ENCODE assay signal across 9 mouse cellular contexts in genomic region chr8:92133484-92134406, GRCm38 (mm10).
DNase-seq lines count a peak whose midpoint lies in the region; ATAC-seq and TF ChIP-seq lines count a peak whose summit lies in the region.
"Had no signal": no experiment of that assay in that cellular context is flagged by ENCODE, and none has a peak within 500 bp of the region (broad histone marks: within the 10 kb centered on the region; RNA-seq: fewer than 3 reads in every experiment).

No protein-coding gene starts in this region.

- no peak overlapping the region; the same call in 1 of the 2 replicates for H3K9ac ChIP-seq in forebrain, embryonic 12.5 days
- H3K9ac ChIP-seq in neural tube, embryonic 15.5 days (replicated peaks) = no peak overlapping the region
- H3K9ac ChIP-seq in intestine, postnatal 0 days (ENCODE audit: low read depth, low read length) = no peak overlapping the region
- H3K9ac ChIP-seq: limb, embryonic 12.5 days had no signal

- intact Hi-C loops in heart, postnatal 25 days (cut with DNase I) = loop anchor here (10.0 kb wide), 1 partner anchor 609 kb away; no protein-coding TSS in a partner anchor

- H3K27me3 ChIP-seq in forebrain, embryonic 12.5 days = peaks cover 84% of the 10 kb centered on the region
- H3K27me3 ChIP-seq in neural tube, embryonic 15.5 days (replicated peaks) = peaks cover 24% of the 10 kb centered on the region
- no peaks in the 10 kb centered on the region for H3K27me3 ChIP-seq in intestine, postnatal 0 days (replicated peaks; ENCODE audit: control insufficient read depth, insufficient read depth, low read length)

- DNase-seq in heart, adult 11 months = peak; percentile 54
- no peak for DNase-seq in heart, postnatal 25 days (ENCODE audit: low spot score)
- DNase-seq in layer of hippocampus, postnatal 10 days (ENCODE audit: low spot score in 2 of 2) = peak; percentile 38 to 57

- 2% methylated on average over 24 of the region's 24 CpGs for WGBS in forebrain, embryonic 12.5 days
- WGBS in neural tube, embryonic 15.5 days = 9% methylated on average over 24 of the region's 24 CpGs
- 43% methylated on average over 24 of the region's 24 CpGs for WGBS in intestine, postnatal 0 days

- peak overlapping the region; percentile 77 for H3K27ac ChIP-seq in forebrain, embryonic 12.5 days
- H3K27ac ChIP-seq in neural tube, embryonic 15.5 days (replicated peaks) = peak overlapping the region; percentile 60
- H3K27ac ChIP-seq in intestine, postnatal 0 days (ENCODE audit: low read depth, low read length) = no peak overlapping the region
- H3K27ac ChIP-seq: limb, embryonic 12.5 days had no signal

- H3K4me3 ChIP-seq in forebrain, embryonic 12.5 days (replicated peaks) = 0 out of 2 replicates have a peak overlapping the region, but pooled peaks have one; percentile 3
- no peak overlapping the region for H3K4me3 ChIP-seq in neural tube, embryonic 15.5 days (replicated peaks)
- H3K4me3 ChIP-seq in intestine, postnatal 0 days (ENCODE audit: low read depth, low read length) = no peak overlapping the region
- H3K4me3 ChIP-seq: limb, embryonic 12.5 days had no signal

- peak; percentile 87 for ATAC-seq in forebrain, embryonic 12.5 days (ENCODE audit: low FRiP score)
- peak; percentile 83 for ATAC-seq in neural tube, embryonic 15.5 days (ENCODE audit: low FRiP score)
- ATAC-seq in activated CD4-positive, CD25-positive, alpha-beta regulatory T cell, adult 4 months = no peak
- no peak for ATAC-seq in monocyte, adult 5-6 weeks (replicated peaks; ENCODE audit: insufficient number of reproducible peaks, low FRiP score, low TSS enrichment, poor library complexity, severe bottlenecking)
- no peak for ATAC-seq in intestine, postnatal 0 days

- H3K9me3 ChIP-seq in forebrain, embryonic 12.5 days = no peaks in the 10 kb centered on the region
- H3K9me3 ChIP-seq in neural tube, embryonic 15.5 days (replicated peaks) = no peaks in the 10 kb centered on the region
- H3K9me3 ChIP-seq in intestine, postnatal 0 days (ENCODE audit: control insufficient read depth) = no peaks in the 10 kb centered on the region
- H3K9me3 ChIP-seq: limb, embryonic 12.5 days had no signal

- H3K36me3 ChIP-seq in forebrain, embryonic 12.5 days (replicated peaks) = no peaks in the 10 kb centered on the region
- no peaks in the 10 kb centered on the region for H3K36me3 ChIP-seq in neural tube, embryonic 15.5 days
- H3K36me3 ChIP-seq in intestine, postnatal 0 days (ENCODE audit: control insufficient read depth, insufficient read depth) = no peaks in the 10 kb centered on the region
- H3K36me3 ChIP-seq: limb, embryonic 12.5 days had no signal

- peaks cover 54% of the 10 kb centered on the region for H3K4me1 ChIP-seq in forebrain, embryonic 12.5 days
- peaks cover 32% of the 10 kb centered on the region for H3K4me1 ChIP-seq in neural tube, embryonic 15.5 days
- no peaks in the 10 kb centered on the region for H3K4me1 ChIP-seq in intestine, postnatal 0 days (replicated peaks; ENCODE audit: control insufficient read depth, insufficient read depth, low read length)

- peak overlapping the region; percentile 45 for H3K4me2 ChIP-seq in forebrain, embryonic 12.5 days
- 0 out of 2 replicates have a peak overlapping the region, but pooled peaks have one; percentile 9 for H3K4me2 ChIP-seq in neural tube, embryonic 15.5 days
- H3K4me2 ChIP-seq in intestine, postnatal 0 days (replicated peaks; ENCODE audit: low read depth) = no peak overlapping the region
- H3K4me2 ChIP-seq: limb, embryonic 12.5 days had no signal

- no peak for TF ChIP-seq CTCF in intestine, postnatal 0 days (IDR thresholded peaks at IDR 0.05; ENCODE audit: low read depth)

Comparison
In these comparisons a context has a peak if more than half of its experiments do, and no peak if none do; other contexts are left out.
1. ATAC-seq: peak in forebrain, embryonic 12.5 days (single experiment) and neural tube, embryonic 15.5 days (single experiment); none in activated CD4-positive, CD25-positive, alpha-beta regulatory T cell, adult 4 months (single experiment), monocyte, adult 5-6 weeks (single experiment) and intestine, postnatal 0 days (single experiment).